Mouse (Mus musculus) liver, adult 2 months (tissue): ENCODE results near the gene Olfr1020.

Experiments used
- CTCF ChIP-seq: fragments of 200-500 bp; IDR thresholded peaks from 2 replicates; pipeline ENCODE4 v1.5.1; 2011; ENCODE audit warnings: low read depth, low read length, control low read depth
- POLR2A ChIP-seq: fragments of 200-500 bp; IDR thresholded peaks from 2 replicates; pipeline ENCODE4 v1.6.1; 2011; ENCODE audit warnings: low read length, control low read depth; ENCODE audit not compliant: insufficient read depth; ENCODE audit errors: extremely low read depth

- no peak for TF ChIP-seq CTCF
- no peak for TF ChIP-seq POLR2A
Measured at GRCm38 (mm10) chr2:85802444-85802843, 44.4 kb upstream of the Olfr1020 start, which contains the start of gene Olfr1016.
